Mouse (Mus musculus): Measurements from ENCODE around the gene Zfyve16. TPM values are rescaled to one million over a fixed set of nuclear protein-coding genes. Genes with fewer than 3 reads are reported as not detected.

Zfyve16 gene
- total RNA-seq, 2 experiments from 2014 or later: 10.3 to 10.6 TPM

DNA sequence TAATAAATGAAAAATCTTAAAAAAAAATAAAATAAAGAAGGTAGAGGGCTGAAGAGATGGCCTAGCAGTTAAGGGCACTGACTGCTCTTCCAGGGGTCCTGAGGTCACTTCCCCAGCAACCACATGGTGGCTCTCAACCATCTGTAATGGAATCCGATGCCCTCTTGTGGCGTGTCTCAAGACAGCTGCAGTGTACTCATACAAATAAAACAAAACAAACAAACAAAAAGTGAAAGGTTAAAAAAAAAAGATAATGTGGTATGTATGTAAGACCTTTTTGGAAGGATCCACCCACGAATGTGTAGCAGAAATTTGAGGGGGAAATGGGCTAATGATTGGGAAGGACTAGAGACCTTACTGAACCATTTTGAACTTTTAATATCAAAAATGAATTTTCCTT, 47.3 kb downstream of the Zfyve16 start:
- peak; percentile 37 for DNase-seq
- intact Hi-C loops (cut with DNase I; ENCODE audit: low total_unique reads): no loop called here

GRCm38 (mm10) chr13:92470151-92470550, 60.5 kb downstream of the Zfyve16 start:
- intact Hi-C loops (cut with DNase I; ENCODE audit: low total_unique reads): loop anchor here (10.0 kb wide), 1 partner anchor 105 kb away; no protein-coding TSS in a partner anchor
- no peak for DNase-seq

GRCm38 (mm10) chr13:92469381-92469780, 61.3 kb downstream of the Zfyve16 start:
- intact Hi-C loops (cut with DNase I; ENCODE audit: low total_unique reads): no loop called here
- no peak for DNase-seq

DNA sequence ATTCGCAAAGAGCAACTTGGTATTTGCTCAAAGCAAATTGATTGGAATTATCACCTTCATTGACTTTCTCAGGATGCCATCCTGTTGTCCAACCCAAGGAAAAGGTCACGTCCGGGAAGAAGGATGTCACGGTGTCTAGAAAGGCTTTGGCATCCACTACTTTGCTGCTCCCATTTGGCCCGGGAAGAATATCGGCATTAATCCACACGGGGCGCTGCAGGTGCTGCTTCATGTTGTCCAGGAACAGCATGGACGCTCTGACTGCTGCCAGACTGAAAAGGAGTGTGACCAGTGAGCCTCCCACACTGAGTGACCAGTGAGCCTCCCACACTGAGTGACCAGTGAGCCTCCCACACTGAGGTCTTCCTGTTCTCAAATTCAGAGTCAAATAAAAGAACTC, 62.8 kb downstream of the Zfyve16 start:
- intact Hi-C loops (cut with DNase I; ENCODE audit: low total_unique reads): no loop called here
- DNase-seq: no peak

- intact Hi-C loops (cut with DNase I; ENCODE audit: low total_unique reads): no loop called here
- no peak for DNase-seq
Measured at GRCm38 (mm10) chr13:92464698-92465097, 66.0 kb downstream of the Zfyve16 start.

DNA sequence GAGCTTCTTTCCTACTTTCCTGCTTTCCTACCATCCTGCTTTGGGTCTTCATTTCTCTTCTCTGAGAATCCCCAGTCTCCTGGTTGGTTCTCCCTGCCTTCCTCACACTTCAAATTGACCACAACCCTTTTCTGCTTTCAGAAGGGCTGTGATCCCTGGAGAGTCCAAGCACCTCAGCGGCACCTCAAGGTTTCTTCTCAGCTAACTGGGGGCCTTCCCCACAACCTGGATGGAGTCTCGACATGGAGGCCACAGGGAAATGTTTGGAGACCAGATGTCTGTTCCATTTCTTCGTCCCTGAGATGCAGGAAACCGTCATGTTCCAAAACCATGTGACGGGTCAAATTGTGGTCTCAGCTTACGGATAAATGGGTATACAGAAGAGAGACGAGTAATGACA, 83.8 kb downstream of the Zfyve16 start:
- intact Hi-C loops (cut with DNase I; ENCODE audit: low total_unique reads): no loop called here

GRCm38 (mm10) chr13:92440286-92440685, 90.4 kb downstream of the Zfyve16 start:
- intact Hi-C loops (cut with DNase I; ENCODE audit: low total_unique reads): no loop called here
- no peak for DNase-seq

More for the DNA sequence above, 83.8 kb downstream of the Zfyve16 start:
- no peak for DNase-seq

DNA sequence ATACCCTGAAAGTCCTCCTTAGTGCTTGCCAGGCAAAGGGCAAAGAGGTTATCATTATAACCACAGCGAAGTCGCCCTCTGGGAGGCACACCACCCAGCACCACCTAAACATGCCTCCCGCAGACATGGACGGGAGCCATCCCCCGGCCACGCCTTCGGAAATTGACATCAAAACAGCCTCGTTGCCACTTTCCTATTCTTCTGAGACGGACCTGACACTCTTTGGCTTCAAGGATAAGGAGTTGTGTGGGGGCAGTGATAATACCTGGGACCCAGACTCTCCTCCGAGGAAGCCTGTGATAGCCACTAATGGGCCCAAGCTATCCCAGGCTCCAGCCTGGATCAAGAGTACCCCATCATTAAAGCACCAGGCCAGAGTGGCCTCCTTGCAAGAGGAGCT, 92.0 kb downstream of the Zfyve16 start:
- no peak for DNase-seq
- intact Hi-C loops (cut with DNase I; ENCODE audit: low total_unique reads): no loop called here

Other genes with a start within 250 kb of the Zfyve16 start
- gene Gm20379, start 224.9 kb downstream of the Zfyve16 start, total RNA-seq (2021): not detected
- 1 to 10 TPM; 1.1 to 1.2 TPM for gene Dhfr, start 176.1 kb downstream of the Zfyve16 start, total RNA-seq (2021)
- 10 to 100 TPM; 10.5 to 11.9 TPM for gene Msh3, start 175.9 kb downstream of the Zfyve16 start, total RNA-seq (2021)
- gene Ankrd34b, start 105.0 kb downstream of the Zfyve16 start, total RNA-seq (2021): not detected
- 1 to 10 TPM; 2.4 to 2.5 TPM for gene Fam151b, start 46.9 kb downstream of the Zfyve16 start, total RNA-seq (2021)
- gene Spz1, start 45.3 kb upstream of the Zfyve16 start, total RNA-seq (2021): not detected
- gene Serinc5, start 80.2 kb upstream of the Zfyve16 start, total RNA-seq (2021): 10 to 100 TPM; 11.7 to 15.2 TPM